Mouse (Mus musculus) thymus, postnatal 10 days (tissue): Measurements from ENCODE around the gene Gm49369.
"Not testable (repeated sequence)": the region's sequence is repeated elsewhere in the genome, so short reads cannot be mapped to it uniquely, and the experiment has no call there.

Source experiments
- DNase-seq, 2 experiments: peaks; one replicate each; pipeline ENCODE4 v3.0.0; 2021; ENCODE audit warnings: low spot score in 2 of 2

The Gm49369 gene

GRCm38 (mm10) chr7:142371768-142372661 is 10.5 kb downstream of the Gm49369 start:
- DNase-seq = peak; percentile 25 to 43

GRCm38 (mm10) chr7:142371398-142371767 is 11.1 kb downstream of the Gm49369 start:
- no peak for DNase-seq

- DNase-seq = no peak
These were observed 11.5 kb downstream of the Gm49369 start for GRCm38 (mm10) chr7:142370937-142371336.

- no peak for DNase-seq
These were observed 12.6 kb downstream of the Gm49369 start for GRCm38 (mm10) chr7:142369820-142370219.

GRCm38 (mm10) chr7:142368856-142369255 is 13.6 kb downstream of the Gm49369 start:
- DNase-seq = no peak

GRCm38 (mm10) chr7:142363107-142363506 is 19.4 kb downstream of the Gm49369 start:
- no peak for DNase-seq

DNA sequence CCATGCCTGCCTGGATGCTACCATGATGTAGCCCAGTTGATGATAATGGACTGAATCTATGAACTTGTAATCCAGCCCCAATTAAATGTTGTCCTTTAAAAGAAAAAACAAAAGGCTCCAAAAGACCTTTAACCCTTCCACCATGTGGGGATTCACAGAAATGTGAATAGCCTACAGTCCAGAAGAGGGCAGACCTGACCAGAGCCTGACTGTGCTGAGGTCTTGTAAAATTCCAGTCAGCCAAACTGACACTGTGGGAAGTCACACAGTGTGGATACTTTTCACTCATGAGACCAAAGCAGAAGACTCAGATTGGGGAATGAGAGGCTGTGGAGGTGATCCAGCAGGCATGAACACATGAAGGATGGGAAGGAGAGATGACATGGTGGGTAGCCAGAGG is 21.7 kb downstream of the Gm49369 start:
- DNase-seq = no peak

- DNase-seq = no peak
These were observed 23.3 kb downstream of the Gm49369 start for GRCm38 (mm10) chr7:142359129-142359528.

GRCm38 (mm10) chr7:142357566-142357965 is 24.9 kb downstream of the Gm49369 start:
- DNase-seq = peak in 1 of 2 experiments; percentile 26

DNA sequence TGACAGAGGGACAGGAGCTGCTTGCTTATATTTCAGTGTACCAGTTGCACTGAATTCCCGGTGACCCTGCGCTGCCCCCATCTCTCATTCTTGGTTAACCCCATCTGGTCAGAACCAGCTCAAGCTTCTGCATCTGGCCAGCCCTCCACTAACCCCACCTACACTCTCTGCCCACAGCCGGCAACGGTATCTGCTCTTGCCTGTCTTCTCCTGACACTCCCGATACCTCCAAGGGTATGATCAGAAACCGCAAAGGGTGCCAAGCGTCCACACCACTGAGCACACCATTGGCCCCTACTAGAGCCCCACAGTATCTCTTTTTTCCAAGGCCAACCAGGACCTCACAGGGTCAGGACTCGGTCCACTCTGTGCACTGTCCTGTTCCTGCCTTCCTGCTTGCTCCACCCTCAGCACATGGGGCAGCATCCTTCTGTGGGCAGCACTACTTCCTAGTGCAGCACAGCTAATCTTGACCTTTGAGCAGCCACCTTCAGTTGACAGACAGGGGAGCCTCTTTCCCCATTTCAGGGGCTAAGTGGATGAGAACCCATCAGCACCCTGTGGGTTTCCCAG is 27.7 kb downstream of the Gm49369 start:
- no peak for DNase-seq

GRCm38 (mm10) chr7:142353854-142354253 is 28.6 kb downstream of the Gm49369 start:
- peak; percentile 76 to 83 for DNase-seq

DNA sequence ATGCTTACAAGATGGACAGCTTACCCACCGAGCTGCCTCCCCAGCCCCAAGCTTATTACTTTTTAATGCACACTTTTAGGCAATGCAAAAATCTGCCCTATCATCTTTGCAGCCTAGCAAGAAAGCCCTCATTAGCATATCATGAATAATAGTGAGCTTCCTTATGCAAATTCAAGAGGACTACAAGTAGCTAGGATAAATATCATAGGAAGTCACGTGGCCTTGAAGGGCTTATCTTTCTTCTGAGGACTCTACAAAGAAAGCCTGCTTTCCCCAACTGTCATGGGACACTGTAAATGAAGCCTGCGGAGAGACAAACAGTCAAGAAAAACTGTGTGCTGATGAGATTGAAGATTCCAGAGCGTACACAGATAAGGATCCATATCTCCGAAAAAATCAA is 30.9 kb downstream of the Gm49369 start:
- DNase-seq = no peak

- DNase-seq = no peak
These were observed 33.0 kb downstream of the Gm49369 start for GRCm38 (mm10) chr7:142349308-142349961.

DNA sequence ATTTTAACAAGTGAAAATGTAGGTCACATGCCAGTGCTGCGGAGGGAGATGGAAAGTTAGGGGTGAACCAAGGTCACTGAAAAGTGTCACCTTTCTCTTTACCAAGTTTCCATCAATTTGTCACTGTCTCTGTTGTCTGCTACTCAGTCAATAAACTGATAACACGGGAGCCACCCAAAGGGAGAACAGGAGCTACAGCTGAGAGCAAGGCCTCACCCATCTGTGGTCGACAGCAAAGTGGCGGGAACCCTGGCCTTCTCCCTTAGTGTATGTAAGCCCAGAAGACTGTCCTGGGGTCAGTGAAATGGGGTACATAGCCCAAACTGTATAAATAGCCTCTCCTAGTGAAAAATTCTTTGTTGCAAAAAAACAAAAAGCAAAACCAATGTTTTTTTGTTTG is 34.9 kb downstream of the Gm49369 start:
- no peak for DNase-seq

- no peak for DNase-seq
These were observed 40.2 kb downstream of the Gm49369 start for GRCm38 (mm10) chr7:142342247-142342640.

DNA sequence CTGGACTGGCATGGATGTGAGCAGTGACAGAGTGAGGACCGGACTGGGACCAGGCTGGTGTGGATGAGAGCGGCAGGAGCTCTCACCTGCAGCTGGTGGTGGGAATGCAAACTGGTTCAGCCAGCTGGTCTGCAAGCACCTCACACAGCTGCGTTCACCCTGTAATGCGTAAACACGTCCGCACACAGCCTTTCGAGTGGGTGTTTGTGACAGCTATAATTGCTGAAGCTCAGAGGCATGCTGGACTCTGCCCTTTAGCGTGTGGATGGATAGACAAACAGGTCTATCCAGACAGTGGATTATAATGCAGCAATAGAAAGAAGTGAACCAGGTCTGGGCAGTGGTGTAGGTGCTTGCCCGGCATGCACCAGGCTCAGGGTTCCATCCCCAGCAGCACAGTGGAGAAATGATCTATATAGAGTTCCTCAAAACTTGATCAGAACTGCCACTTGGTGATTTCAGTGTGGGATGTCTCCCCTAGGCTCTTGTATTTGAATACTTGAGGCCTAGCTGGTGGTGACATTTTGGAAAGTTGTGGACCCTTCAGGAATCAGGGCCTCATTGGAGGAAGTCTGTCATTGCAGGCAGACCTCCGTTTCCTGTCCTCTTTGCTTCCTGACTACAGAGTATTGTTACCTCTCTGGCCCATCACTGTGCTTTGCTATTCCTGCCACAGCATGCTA is 40.8 kb downstream of the Gm49369 start:
- DNase-seq = peak; percentile 64 to 69

GRCm38 (mm10) chr7:142340269-142340970 is 42.0 kb downstream of the Gm49369 start:
- peak; percentile 55 to 59 for DNase-seq

GRCm38 (mm10) chr7:142335151-142335550 is 47.3 kb downstream of the Gm49369 start:
- DNase-seq = no peak

GRCm38 (mm10) chr7:142334246-142334645 is 48.2 kb downstream of the Gm49369 start:
- DNase-seq = peak; percentile 70 to 94

- DNase-seq = not testable (repeated sequence)
These were observed 49.7 kb downstream of the Gm49369 start for GRCm38 (mm10) chr7:142332741-142333140.

- DNase-seq = no peak
These were observed 51.2 kb downstream of the Gm49369 start for GRCm38 (mm10) chr7:142331281-142331680.
